Mouse (Mus musculus) ovary, postnatal 10 days (tissue): Measurements from ENCODE around the gene Gan.
A peak's percentile ranks its signal among the peaks of the same experiment; 100 is the strongest.

ENCODE experiments used
- DNase-seq: peaks from one replicate; pipeline ENCODE4 v3.0.0; 2022; ENCODE audit warnings: low spot score

Gene Gan

DNA sequence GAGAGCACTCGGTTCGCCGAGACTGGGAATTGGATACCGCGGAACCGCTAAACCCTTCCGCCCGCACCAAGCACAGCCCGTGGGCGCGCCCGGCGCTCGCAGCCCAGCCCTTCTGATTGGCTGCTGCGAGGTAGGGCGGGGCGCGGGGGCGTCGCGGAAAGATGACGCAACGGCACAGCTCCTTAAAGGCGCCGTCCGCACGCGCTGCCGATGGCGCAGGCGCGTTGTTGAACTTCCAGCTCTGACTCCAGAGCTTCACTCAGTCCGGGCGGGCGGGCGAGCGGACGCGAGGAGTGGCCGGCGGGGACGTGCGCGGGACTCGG, 205 bp upstream of the Gan start:
- DNase-seq = peak; percentile 92

DNA sequence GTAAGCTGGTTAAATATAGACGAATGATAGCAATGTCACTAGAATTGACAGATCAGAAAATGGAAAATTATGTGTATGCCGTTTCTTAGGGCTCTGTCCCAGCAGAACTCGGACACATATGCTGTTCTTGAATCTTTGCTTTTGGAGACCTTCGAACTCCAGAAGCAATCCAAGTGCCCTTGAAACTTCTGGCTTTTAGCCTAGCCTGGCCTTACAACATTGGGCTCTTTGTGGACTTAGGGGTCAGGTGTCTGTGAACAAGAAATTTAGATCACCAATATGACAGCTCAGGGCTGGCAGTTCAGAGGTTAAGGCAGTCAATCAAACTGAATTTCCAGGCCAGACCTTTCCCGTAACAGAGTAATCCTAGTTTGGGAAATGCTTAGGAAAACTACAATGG, 1.1 kb downstream of the Gan start:
- DNase-seq = no peak

DNA sequence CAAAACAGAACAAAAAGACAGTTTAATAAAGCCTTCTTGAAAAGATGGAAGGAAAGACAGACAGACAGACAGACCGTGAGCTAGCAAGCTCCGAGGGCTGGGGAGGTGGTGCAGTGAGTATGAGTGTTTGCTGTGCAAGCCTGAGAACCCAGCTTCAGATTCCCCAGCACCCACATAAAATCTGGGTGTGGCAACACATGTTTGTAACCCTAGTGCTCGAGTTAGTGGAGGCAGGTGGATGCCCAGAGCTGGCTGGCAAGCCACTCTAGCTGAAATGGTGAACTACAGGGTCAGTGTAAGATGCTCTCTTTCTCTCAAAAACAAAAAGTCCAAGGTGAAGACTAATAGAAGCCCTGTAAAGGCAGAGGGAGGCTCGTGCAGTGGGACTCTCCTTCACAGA, 7.0 kb downstream of the Gan start:
- no peak for DNase-seq

DNA sequence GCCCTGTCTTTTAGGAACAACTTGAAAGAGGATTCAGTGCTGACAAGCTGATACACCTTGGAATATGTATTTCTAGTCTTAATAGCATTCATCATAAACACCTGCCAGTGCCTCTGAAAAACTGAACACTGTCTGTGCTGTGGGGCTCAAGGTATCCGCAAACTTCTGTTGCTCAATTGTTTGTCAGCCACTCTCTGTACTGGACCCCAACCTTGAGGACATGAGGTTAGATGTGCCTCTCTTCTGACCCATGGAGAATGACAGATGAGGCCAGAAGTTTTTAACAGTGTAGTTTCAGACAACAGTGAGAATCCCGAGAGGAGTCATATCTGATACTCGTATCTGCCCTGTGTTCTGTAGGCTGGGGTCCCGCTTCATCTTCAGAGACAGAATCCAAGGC, 7.6 kb downstream of the Gan start:
- DNase-seq = no peak

DNA sequence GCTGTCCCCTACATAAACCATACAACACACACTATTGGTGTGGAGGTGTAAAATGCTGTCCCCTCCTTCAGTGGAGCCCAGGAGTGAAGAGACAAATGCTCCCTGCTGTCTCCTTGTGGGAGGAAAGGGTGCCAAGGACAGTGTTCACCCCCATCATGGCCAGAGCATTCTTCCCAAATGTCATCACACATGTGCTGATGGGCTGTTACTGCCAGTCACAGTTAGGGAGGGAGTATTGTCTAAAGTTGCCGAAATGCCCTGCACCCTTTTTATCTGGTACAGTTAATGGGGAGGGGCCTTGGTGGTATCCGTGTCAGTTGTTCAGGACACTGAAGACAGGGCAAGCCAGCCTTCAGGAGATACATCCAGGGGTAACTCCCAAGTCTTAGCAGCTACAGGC, 8.6 kb downstream of the Gan start:
- no peak for DNase-seq

DNA sequence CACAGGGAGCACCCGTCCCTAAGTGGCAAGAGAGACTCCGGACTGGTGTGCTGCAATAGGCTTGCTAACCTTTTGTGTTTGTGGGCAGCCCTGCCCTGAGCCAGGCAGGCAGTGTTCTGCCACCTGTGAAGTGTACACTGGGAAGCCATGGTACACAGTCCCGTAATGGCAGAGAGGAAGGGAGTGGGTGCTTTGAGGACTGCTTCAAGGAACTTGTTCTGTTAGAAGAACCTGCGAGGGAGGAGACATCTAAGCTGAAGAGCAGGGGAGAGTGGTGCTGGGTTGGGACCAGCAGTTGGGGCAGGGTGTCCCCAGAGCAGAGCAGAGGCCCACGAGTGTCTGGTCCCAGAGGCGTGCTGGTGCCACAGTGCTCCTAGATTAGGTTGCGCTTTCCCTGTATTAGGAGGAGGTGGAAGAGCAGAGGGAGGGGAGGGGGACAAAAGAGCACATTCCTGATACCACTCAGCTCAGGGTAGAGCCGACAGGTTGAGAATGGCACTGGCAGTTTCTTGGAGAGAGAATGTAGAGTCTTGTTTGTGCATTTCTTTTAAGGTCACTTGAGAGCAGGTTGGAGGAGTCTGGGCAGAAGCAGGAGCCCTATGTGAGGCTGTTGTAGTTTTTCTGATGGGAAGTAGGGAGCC, 9.4 kb downstream of the Gan start:
- DNase-seq = no peak

DNA sequence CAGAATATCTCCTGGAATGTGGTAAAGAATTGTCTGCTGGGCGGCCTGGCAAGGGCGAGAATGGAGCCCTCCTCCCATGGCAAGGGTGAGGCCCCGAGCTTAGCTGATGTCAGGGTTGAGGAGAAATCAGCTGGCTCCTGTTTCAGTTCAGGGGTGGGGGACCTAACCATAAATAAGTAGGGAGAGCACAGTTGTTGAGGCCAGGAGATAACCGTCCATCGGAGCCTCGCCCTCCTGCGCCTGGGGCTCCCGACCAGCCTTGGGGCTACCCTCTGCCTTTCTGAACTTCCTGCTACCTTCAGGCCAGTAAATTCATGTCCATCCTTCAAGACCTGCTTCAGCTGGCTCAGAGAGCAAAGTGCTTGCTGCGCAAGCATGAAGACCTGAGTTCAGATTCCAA, 10.4 kb downstream of the Gan start:
- no peak for DNase-seq

DNA sequence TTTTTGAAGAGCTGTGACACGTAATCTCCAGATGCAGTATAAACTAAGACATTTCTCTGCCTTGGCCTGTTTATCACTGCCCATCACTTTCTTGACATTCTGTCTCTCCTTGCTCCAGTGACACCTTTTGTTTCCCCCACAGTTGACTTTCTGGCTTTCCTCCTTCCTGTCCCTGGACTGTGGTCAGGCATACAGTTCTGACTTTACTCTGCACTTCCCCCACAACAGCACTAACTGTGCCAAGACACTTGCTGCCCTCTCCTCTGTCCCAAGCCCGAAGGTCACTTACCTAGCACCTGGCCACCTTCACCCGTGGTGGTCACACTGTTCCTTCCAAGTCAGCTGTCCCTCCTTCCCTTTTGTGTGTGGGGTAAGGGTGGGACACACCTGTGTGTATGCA, 13.9 kb downstream of the Gan start:
- DNase-seq = no peak

DNA sequence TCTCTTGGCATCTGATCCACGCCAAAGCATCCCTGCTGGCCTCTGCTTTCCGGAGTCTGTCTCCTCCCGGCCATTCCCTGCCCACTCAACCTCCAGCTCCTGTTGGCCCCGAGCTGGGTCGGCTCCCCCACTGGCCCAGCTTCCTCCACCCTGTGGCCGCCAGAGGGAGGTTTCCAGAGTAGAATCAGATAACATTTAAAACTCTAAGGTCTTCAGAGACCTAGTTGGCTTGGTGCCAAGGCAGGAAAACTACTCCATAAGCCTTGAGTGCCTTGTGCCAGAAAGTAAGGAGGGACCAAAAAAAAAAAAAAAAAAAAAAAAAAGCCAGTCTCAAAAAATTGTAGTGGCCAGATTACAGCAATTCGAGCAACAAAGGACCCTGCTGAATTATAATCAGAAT, 15.0 kb downstream of the Gan start:
- no peak for DNase-seq

DNA sequence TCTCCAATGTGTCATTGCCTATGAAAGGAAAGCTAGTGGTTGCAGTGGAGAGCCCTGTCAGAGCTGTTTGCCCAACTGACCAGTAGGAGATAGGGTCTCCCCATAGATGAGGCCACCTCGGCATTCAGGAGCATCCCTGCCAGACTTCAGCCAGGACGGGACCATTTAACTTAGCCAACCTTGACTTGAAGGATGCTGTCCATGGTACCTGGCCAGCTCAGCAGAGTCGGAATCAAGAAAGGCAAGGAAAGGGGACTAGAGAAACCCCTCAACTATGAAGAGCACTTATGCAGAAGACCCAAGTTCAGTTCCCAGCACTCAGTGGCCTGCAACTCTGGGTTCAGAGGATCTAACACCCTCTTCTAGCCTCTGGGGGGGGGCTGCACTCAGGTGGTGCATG, 15.8 kb downstream of the Gan start:
- no peak for DNase-seq

DNA sequence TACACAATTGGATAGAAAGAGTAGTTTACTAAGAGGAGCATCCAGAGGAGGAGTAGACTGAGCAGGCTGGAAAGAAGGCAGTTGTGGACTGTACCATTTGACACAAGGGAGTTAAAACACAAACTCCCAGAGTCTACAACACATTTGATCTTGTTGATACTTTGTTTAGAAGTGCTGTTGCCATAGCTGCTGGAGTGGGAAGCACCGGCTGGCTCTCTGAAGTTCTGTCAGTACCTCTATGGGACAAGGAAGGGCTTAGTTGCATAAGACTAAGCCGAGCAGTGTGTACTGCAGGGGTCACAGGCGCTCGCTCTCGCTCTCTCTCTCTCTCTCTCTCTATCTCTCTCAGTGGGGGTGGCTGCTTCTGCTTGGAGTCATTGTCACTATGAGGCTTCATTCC, 16.6 kb downstream of the Gan start:
- DNase-seq = no peak

DNA sequence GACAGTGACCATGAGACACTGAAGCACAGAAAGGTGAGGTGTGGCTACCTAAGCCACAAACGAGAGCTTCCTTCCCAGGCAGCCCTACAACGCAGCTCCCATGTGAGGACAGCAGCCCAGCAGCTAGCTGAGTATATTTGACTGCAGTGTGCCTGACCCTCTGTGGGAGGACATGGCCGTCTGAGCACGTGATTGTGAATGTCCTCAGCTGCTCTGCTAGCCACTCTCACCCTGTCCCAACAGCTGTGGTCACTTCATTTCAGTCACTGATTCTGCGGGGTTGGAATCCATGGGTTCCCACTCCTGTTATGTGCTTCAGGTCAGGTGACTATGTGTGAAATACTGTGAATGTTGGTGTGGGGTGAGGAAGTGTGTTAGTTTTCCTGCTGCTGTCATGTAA, 18.4 kb downstream of the Gan start:
- no peak for DNase-seq

DNA sequence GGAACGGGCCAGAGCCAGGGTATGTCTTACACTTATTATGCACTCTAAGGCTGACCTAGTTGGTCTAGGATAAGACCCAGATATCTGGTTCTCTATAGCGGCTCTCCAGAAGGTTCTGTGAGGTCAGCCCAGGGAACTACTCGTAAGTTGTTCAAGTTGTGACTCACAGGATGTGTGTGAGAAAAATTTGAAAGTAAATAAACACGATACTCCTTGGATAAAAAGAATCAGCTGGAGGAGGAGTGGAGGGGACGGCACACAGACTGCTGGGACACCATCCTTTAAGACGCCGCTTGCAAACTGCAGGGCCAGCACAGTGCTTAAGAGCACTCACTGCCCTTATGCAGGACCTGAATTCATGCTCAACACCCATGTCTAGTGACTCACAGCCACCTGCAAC, 19.3 kb downstream of the Gan start:
- DNase-seq = no peak

DNA sequence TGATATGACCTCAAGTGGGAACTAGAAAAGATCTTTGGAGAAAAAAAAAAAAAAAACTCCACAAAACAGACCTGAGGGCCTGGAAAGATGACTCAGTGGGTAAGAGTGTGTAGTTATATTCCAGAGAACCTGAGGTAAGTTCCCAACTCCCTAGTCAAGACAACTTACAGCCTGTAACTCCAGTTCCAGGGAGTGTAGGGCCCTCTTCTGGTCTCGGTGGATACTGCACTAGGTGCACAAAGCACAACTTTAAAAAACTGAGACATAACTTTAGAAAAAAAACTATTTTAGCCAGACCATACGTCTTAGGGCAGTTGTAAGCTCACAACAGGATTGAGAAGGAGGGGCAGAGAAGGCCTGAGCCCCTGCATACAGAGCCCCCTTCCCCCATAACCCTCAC, 20.1 kb downstream of the Gan start:
- DNase-seq = no peak

DNA sequence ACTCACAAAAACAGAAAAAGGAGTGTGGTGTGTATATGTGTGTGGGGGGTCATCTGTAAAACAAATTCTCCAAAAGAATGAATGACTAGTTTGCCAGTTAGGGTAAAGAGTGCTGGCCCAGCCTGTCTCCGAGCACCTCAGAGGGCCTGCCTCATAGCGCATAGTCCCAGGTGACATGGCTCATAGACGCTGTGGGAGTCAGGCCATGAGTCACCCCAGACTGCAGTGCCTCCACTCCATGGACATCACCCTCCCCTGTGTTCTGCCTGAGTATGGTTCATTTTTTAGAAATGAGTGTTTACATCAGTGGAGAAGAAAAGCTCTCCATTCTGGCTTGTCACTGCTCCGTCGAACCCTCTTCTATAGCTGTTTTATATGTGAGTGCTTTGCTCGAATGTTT, 20.7 kb downstream of the Gan start:
- DNase-seq = no peak

DNA sequence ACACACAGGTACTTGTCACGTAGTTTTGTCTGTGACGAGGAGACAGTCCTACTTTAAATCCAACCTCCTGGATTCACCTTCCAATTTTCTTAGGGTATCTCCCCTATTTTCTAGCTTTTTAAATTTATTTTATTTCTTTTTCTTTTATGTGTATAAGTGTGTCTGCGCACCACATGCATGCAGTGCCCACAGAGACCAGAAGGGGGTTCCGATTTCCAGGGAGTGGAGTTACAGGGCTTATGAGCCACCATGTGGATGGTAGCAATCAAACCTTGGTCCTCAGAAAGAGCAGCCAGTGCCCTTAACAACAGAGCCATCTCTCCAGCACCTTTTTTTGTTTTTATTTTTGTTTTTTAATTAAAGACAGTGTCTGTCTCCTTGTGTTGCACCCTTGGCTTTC, 24.8 kb downstream of the Gan start:
- DNase-seq = no peak

DNA sequence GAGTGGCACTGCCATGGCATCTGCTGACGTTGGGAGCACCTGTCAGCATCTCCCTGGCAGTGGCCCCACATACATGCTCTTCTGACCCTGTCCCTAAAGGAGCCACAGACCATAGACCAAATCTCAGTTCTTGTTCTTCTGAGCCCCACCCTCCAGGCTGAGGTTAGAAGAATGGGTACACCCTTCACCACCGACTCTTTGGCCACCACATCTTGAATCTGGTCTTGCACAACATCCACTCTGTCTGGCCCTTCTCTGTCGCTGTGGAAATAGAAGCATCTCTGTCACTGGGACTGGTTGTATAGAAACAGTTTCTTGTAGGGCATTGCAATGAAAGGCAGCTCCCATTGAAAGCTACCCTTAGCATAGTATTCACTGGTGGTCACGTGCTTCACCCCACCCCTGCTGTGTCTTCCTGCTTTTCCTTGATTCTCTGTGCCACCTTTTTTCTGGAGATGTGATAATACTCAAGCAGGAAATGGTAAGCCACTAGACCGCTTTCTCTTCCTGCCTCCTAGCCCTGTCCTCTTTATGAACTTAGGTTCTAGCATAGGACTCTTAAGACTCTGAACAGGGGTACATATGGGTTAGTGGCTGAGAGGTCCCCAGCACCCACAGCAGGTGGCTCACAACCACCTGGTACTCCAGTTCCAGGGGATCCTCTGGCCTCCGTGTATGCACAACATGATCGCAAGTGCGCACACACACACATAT, 25.9 kb downstream of the Gan start:
- DNase-seq = no peak

DNA sequence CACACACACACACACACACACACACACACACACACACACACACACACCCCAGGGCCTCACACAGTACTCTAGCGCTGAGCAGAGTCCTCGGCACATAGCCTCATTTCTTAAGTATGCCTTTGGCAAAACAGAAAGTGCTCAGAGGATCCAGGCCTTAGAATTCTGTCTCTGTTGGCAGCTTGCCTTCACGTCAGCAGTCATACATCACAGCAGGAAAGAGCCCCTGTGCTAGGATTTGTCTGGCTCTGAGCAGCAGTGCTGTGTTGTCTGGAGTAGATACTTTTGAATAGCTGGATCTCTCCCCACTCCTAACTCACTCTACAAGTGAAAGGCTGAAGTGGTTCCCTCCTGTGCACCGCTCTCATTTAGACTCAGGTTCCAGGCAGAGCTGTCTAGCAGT, 36.4 kb downstream of the Gan start:
- DNase-seq = no peak

DNA sequence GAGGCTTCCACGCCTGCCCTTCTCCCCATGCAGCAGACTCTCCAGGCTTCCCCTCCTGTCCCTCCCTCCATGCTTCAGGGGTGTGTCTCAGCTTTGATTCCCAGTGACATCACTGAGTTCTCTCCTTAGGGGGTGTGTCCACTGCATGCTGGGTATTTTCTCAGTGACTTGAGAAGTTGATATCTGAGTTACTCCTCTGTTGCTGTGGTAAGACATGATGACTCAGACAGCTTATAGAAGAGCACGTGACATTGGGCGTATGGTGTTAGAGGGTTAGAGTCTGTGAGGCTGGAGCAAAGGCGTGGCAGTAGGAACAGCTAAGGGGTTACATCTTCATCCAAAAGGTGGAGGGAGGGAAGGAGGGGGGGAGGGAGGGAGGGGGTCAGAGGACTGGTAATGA, 38.7 kb downstream of the Gan start:
- DNase-seq = no peak

DNA sequence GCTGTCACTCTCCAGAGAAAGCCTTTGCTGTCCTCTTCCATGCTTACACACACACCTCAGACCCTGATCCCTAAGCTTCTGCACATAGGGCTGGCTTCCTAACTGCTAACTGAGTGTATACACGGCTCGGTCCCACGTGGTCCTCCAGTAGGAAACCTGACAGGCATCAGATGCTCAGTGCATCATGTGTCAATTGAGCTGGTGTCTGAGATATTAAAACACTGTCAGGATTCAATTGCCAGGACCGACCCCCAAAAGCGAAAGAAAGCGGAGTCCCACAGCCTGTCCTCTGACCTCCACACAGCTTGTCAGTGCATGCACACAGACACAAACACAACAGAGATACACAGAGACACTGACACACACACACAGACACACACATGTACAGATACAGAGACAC, 39.6 kb downstream of the Gan start:
- no peak for DNase-seq

DNA sequence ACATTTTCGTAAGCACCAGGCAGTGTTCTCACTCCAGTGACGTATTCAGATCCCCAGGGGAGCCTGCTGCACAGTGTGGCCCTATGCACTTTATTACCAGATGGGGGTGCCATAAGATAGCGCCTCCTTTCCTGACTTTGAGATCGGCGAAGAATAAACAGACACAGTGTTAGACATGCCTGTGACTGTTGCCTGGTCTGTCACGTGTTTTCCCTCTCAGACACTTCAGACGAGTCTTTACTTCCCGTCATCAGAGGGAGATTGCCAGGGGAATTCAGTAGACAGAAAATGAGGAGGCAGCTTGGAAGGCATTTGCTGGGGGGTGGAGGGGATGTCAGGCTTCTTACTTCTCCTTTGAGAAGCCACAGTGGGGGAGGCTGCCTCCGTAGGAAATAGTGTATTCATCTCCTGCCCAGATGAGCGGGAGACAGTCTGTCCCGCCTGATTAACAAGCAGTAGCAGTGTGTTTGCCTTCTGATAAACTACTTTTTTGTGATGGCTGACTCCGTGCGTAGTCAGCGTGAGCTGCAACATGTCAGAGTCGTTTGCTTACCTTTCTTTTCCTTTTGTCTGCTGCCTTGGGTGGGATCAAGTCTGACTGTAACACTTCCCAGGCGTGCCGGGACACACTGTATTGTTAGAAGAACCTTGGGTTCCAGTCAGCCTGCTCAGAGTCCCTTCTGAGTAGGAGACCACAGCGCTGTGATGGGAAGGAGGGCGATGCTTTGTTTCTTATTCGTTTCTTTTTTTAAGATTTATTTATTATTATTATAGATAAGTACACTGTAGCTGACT, 40.4 kb downstream of the Gan start:
- no peak for DNase-seq

DNA sequence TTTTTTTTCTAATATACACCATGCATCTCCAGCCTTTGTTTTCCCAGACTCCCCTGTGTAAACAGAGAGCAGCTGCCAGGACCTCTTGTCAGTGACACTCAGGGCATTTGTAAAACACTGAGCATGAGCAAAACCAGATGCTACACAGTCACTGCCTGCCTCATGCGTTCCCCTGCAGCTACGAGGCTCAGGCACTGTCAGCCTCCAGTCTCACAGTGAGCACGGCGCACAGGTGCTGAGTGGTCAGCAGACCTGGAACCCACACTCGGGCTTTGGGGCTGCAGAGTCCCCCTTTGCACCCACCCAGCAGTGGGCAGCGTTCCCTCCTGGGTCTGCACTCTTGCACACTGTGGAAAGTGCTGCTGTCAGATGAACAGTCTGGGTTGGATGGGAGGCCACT, 41.7 kb downstream of the Gan start:
- no peak for DNase-seq

DNA sequence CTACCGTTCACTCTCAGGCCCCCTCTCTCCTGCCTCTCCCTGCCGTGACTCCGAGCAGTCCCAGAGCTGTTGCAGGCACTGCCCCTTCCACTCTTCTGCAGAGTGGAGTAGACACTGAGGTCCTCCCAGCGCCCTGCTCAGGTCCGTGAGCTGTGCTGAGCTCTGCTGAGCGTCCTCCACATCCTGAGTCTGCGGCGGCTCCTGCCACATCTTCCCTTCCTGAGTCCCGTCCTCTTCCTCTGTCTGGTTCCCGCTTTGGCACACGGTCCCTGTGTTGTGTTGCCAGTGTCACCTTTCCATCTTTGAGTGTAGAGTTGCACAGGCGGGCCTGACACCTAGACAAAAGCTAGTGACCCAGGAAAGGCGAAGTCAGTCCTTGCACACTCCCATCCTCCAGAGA, 42.4 kb downstream of the Gan start:
- no peak for DNase-seq

DNA sequence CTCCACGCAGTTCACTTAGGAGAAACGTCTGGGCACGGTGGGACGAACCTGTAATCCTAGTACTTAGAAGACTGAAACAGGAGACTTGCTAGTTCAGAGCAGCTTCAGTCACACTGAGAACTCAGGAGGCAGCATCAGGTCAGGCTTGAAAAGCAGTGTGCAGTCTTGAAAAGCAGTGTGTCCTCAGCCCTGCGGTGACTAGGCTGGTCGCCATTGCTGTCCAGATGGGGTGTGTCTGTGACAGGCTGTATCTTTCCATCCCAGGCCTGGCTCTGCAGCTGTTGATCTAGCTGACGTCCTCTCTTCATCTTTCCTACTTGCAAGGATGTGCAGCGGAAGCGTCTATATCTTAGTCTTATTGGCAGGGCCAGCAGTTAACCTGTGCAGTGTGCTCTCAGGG, 42.9 kb downstream of the Gan start:
- DNase-seq = no peak
